Mouse (Mus musculus) embryo, embryonic 9.5 days (tissue): ENCODE measurements around the gene Exog.

Experiments used
- DNase-seq: peaks from one replicate; pipeline ENCODE4 v3.0.0-alpha.2; 2017; ENCODE audit errors: extremely low spot score

Exog gene

DNA sequence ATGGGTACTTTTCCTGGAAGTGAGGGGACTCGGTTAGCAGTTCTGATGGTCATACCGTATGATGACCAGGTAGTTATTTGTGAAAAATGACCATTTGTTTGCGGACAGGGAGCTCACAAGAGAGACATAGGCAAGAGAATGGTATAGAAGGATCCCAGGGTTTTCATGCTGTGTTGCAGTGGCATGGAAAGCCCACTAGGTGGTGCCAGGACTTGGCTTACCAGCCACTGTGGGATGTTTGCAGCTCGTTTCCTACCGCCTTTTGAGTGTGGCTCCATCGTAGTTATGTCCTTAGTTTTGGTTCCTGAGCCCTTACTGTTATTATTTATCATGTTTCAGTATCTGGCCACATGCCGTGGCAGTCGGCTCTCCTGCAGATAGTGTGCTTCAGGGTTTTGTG lies 15.7 kb downstream of the Exog start:
- DNase-seq = peak; percentile 59

DNA sequence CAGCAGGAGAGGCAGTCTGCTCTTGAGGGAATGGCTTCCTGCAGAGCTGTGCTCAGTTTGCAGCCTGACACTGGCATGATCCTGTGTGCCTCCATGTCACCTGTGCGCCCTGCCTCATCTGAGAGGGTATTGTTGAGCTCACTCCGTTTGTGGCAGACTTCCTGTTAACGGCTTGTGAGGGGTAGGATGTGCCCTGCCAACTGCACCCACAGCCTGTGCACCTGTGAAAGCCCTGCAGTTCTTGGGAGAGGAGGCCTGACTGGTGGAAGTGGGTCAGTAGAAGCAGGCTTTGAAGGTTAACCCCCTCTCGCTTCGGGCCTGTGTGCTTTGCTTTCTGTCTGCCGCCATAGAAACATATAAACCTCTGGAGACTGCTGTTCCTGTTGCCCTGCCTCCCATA lies 20.3 kb downstream of the Exog start:
- DNase-seq = no peak

DNA sequence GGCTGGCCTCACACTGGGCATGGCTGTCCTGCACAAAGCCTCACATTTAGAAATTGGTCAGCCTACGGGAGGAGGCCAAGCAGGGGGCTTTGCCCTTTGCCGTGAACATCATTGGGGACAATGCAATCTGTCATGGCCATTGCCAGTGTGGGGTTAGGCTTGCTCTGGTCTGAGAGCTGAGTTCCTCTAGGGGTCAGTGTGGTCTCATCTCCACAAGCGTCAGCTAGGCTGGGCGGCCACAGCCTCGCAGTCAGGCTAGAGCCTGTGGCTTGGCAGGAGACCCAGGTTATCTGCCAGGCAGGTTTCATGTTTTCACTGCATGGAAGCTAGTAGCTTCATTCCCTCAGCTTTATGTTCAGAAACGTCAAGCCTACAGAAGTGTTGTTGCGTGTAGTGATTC lies 20.9 kb downstream of the Exog start:
- DNase-seq = peak; percentile 44

DNA sequence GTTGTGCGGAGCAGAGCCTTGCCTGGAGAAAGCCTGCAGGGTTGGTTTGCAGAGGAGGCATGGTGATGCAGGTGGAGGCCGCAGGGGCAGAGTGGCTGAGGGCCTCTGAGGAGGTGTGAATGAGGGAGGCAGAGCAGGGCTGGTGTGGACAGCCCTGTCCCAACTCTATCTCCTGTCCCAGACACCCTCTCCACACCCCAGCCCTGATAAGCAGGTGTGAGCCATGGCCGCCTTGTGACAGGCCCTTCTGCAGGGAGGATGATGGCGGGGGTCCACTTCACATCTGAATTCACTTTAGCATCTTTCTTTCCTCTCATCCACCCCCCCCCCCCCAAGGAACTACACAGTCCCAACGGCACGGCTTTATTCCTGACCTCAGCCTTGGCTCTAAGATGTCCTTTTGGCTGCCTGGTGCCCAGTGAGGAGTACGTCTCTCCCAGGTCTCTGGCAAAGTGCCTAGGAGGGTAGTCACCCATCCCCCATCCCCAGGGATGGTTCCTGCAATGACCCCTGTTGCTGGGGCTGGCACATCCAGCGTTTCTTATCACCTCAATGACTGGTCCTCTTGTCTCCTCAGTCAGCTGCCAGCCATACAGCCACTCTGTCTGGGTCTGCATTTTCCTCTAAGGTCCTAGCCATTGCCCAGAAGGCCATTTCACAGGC lies 25.1 kb downstream of the Exog start:
- DNase-seq = no peak

DNA sequence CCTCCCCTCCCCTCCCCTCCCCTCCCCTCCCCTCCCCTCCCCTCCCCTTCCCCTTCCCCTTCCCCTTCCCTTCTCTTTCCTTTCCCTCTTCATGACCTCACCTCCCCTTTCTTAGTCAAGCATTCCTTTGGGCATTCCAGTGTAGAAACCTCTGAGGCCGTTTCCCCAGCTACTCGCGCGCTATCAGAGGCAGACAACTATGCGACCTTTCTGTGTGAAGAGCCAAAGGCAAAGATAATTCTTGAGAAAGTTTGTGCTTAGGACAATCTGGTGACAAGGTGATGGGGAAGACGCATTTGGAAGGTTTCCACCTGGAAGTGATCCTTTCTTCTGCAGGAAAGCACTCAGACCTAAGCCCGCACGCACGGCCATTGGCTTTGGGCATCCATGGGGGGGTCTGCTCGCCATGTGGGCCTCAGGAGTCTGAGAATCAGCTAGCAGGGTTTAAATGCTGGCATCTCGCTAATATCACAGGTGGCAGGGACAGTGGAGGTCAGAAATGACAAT lies 27.7 kb downstream of the Exog start:
- DNase-seq = no peak

DNA sequence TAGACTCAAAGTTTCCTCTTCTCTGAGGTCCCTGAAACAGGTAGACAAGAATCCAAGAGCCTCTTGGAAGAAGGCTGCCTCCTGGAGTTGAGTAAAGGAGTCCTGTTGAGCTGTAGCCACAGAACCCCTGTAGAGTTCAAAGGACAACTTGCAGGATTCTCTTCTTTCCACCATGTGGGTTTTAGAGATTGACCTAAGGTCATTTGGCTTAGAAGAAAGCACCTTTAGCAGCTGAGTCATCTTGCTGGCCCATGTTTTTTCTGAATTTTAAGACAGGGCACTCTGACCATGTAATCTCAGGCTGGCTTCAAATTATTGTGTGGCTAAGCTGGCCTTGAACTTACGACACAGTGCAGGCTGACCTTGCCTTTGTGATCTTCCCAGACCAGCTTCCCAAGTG lies 28.3 kb downstream of the Exog start:
- DNase-seq = no peak

DNA sequence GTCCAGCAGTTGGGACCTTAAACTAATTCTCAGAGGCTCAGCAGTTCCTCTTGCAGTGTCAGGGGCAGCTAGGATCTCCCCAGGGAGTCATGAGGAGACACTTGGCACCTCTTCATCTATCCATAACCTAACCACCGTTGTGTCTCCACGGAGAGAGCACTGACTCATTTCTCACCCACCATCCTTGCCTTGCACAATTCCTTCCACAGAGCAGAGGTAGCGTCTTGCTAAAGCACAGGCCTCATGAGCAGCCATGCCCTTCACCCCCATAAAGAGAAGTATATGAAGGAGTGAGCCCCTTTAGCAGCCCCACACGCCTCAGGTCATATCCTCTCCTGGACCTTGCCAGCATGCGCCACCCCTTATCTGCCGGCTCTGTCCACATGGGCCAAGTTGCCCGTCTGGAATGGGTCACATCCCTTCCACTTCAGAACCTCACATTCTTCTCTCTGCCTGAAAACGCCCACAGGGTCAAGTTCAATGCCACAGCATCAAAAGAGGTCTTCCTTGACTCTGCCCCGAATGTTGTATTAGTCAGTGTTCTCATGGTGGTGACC lies 28.9 kb downstream of the Exog start:
- DNase-seq = no peak

DNA sequence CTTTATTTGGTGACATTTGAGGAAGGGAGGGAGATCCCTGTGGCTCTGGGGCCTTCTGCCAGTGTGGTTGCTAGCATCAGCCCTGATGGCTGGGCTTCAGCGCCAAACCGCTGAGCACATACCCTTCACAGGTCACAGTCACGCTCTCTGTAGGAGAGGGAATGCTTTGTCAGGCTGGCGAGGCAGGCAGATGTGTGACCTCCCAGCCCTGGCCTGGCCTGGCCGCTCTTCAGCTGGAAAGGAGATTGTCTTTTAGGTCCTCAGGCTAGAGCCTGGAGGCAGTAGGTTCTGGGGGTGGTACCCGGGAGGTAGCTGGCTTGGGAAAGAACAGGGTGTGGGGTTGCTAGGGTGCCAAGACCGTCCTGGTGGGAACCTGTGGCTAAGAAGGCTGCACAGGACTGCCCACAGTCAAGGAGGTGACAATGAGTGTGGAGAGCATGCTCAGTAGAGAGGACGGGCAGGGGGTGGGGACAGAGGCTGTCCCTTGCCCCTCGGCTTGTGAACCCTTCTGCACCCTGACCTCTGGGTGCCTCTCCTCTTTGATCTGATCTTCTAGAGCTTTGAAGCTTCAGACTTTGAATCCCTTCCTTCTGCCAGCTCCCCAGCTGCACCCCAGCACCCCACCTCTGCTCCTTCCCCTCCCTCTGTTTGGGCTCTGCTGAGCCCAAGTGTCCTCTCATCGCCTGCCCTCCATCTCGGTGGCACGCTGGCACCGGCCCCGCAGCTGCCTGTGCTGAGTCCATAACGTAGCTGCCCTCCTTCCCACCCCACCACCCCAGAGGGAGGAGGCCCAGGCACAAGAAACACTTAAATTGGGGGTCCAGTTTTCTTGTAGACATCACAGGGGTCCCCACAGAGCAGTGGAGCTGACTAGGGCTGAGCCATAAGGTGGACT lies 30.2 kb downstream of the Exog start:
- peak; percentile 25 for DNase-seq

DNA sequence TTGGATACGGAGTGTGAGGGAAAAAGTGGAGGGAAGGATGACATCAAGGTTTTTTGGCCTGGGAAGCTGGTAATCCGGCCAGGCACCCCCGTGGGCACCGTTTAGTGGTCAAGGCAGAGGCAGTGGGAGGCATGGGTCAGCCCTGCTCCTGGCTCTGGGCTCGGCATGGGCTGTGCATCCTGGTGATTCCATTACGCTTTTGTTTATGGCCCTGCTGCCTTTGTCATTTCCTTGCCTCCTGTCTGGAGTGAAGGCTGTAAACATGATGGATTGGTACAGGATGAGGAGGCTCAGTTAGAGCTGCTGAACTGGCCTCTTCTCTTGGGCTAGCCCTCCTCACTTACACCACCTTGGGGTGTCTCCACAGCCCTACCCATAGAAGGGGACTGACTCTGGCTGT lies 33.0 kb downstream of the Exog start:
- DNase-seq = peak; percentile 19

DNA sequence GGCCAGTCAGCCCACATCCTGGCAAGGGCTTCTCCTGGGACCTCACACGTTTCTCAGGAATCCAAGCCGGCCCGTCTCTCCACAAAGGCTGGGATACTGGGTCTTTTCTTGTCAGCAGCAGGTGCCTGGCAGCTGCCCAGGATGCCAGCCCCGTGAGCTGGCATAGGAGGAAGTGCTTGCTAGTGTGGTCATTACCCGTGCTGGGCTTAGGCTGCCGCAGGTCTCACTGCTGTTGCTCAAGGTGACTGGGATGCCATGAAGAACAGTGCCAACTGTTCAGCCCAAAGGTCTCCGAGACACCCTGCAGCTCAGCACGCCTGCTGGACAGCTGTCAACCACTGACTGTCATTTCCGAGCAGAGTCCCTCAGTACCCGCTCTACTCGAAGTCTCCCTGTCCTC lies 33.6 kb downstream of the Exog start:
- no peak for DNase-seq

DNA sequence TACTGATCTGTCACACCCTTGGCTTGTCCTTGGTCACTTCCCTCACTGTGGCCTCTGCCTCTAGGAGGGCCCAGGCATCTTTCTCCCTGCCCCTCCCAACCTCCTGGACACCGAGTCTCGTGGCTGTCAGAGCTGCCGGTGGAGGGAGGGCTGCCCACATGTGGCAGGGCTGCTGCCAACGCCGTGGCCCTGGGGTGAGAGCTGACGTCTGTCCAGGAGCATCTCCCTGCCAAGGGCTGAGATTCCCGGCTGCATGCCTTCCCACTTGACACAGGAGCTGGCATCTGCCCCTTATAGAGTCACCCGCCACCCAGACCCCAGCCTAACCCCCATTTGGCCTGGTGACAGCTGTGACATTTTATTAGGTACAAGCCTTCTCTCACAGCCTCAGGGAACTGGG lies 34.6 kb downstream of the Exog start:
- DNase-seq = no peak

DNA sequence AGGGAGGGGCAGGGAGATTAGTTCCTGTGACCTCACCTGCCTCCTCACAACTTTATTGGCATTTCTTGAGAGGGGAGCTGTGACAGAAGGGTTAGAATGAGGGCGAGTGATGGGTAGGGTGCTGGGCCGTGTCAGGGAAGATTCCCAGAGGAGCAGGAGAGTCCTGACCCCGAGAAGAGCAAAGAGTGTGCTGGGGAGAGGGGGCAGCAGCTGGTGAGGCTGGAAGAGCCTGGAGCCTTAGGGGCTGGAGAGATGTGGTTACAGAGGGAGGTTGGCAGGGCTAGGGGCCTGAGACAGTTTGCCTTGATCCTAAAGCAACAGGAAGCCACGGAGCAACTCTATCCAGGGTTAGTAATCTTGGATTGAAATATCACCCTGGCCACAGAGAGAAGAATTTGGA lies 36.9 kb downstream of the Exog start:
- no peak for DNase-seq

DNA sequence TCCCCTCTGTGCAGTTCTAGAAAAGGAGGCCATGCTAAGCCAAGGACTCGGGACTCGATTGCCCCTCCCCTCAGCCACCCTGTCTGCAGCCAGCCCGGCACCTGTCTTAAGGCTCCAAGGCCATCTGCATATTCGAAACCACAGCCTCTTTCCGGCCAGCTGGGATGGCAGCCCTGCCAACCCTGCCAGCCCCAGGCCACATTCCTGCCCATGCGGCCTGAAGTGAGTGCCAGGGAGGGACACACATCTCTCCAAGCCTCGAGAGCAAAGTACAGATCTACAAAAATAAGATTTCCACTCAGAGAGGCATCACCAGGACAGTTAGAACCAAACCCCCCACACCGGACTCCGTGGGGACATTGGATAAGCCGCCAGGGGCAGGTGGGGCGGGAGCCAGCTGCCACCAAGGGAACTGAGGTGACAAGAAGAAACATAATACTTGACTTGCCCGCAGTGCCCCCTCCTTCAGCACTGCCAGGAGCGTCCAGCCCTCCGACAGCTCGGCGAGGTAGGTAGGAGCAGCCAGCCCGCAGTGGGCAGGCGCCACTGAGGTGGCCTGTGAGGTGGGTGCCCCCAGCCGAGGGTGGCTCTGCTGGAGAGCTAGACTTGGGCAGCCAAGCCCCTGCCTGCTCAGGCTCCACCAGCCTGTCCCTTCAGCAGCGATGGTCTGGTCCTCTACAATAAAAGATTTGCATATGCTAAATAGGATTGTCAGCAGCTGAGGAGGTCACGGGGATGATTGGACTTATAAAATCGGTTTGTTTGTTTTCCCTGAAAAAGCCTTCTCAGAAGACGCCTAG lies 39.0 kb downstream of the Exog start:
- no peak for DNase-seq

DNA sequence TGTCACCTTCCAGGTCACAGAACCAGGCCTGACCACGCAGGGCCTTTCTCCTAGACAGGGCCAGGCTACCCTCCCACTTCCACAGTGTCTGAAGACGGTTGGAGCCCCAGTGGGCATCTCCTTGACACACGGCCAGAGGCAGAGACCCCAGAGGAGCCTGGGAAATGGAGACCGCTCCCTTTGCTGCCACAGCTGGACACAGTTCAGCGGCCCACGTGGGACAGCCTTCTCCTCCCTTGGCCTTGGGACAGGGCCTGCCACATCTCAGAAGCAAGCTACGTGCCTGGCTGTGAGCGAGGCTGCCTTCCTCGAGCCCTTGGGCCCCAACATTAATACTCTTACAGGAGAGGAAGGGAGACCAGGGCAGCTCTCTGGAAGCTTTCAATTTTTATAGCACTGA lies 39.7 kb downstream of the Exog start:
- no peak for DNase-seq

DNA sequence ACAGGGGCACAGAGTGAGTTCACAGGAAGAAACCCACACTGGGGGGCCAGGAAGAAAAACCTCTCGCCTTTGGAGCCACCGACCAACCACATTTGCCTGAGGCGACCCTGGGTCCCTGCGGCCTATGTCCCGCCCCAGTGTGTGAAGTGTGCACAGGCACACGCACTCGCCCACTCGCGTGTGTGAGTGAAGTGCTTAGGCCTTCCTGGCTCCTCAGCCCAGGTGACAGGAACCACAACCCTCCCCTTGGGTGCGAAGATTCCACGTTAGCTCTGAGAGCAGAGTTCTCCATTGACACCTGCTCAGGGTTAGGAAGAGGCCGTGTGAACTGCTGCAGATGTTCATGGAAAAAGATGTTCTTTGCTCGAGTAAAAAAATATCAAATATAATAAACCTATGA lies 40.1 kb downstream of the Exog start:
- no peak for DNase-seq

DNA sequence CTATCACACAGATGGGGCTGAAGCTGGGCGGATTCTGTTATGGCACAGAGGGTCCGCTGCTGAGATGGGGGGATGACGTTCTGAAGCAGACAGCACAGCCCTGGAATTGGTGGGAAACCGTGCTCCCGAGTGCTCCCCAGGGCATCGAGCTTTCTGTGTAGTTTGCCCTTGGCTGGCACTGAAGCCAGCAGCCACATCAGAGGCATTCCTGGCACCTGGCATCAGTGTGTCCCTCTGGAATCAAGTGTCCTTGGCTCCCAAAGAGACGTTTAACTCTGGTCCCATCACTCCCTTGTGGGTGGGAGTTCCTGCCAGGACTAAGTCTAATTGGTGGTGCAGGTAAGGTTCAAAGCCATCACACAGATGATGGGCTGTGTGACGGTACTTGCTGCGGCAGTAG lies 51.6 kb downstream of the Exog start:
- no peak for DNase-seq

DNA sequence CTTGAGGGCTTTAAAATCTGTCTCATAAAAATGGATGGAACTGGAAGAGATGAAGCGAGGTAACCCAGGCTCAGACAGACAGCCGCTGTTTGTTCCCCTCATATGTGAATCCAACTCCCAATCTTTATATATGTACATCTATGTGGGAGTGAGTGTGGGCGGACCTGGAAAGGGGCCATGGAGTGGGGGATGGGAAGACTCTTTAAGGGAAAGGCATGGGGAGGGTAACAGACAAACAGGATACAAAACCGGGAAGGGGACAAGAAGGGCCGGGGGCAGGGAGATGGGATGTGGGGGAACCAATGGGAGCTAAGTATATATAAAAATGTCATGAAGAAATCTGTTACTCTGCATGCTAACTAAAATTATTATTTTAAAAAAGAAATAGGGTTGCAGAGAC lies 52.2 kb downstream of the Exog start:
- DNase-seq = no peak

DNA sequence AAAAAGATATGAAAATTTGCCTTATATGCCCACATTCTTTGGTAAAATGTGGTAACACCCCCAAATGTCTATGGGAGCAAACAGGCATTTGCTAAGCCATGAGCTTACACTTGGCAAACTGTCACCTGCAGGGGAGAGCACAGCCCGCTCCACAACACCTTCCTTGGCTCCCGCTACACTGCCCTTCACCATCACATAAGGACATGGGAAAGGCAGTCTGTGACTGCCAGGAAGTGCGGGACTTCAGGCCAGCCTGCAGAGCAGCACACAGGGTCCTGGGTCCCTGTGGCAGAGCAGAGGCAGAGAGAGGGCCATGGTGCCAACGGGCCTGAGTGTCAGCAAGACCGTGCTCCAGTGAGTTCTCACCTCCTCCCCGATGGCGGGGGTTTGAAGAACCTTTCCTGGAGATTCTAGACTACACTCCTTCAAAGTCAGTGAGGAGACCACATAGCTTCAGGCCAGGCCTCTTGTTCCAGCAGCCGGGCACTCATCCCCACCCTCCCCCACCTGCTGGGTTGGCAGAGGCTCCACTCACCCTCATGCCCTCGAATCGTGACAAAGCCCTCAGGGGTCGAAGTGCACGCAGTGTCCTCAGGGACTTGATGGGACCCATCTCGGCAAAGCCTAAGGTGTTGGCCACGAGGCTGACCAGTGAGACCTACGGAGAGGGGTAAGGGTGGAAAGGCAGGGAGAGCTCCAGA lies 53.0 kb downstream of the Exog start:
- DNase-seq = no peak

DNA sequence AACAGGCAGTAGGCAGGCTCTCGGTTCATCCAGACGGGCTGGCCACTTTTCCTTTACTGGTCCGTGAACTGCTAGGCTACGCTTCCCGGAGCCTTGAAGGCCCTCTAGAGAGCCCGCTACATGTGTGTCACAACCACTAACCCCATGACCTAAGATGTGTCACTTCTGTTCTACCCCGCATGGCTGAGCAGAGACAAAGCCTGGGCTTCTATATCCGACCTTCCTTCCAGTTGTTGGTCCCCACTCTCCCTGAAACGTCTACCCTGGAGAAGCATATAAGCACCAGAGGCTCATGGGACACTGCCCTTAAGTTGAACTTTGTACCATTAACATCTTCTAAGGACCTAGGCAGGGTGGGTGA lies 53.5 kb downstream of the Exog start:
- DNase-seq = no peak

DNA sequence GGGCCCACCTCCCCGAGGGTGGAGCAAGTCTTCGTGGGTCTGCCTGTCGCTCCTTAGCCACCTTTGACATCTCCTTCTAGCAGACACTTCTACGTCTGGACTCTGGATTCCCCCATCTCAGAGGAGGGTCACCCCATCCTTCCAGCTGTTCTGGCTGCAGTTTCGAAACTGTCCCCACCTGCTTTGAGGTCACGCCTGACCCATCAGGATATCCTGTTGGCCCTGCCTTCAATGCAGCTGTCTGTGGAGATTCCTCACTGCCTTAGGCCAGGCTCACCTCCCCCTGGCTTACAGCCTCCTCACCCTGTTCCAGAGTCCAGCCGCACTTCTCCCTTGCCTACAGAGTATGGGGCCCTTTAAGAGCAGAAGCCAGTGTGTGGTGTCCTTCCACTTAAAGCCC lies 54.1 kb downstream of the Exog start:
- DNase-seq = no peak

DNA sequence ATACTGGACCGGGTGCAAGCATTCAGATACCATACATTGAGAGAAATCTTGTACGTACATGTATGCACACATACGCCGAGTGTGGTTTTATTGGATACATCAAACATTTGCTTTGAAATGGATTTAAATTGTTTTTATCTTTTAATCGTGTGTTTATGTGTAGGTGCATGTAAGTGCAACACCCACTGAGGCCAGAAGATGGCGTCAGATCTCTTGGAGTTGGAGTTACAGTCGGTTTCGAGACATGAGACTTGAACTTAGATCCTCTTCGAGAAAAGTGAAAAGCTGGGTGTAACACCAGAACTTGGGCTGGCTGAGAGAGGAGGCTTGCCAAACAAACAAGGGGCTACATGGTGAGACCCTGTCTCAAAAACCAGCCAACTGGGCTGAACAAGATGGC lies 58.9 kb downstream of the Exog start:
- DNase-seq = no peak
